Mouse (Mus musculus) heart, adult 2 months (tissue): Measurements from ENCODE around the gene Rpl15. TPM values are rescaled to one million over a fixed set of nuclear protein-coding genes. Genes with fewer than 3 reads are reported as not detected.

Experiments
- DNase-seq, 2 experiments: peaks; one replicate each; pipeline ENCODE4 v3.0.0; 2021
- H3K27ac ChIP-seq: fragments of 200-600 bp; 2 replicates; pipeline ENCODE4 v1.8.1; 2022
- H3K27me3 ChIP-seq: fragments of 200-500 bp; 2 replicates; pipeline ENCODE4 v1.6.1; 2012; ENCODE audit warnings: mild to moderate bottlenecking, low read length, inconsistent platforms, mixed read lengths; ENCODE audit not compliant: control insufficient read depth, insufficient read depth
- H3K36me3 ChIP-seq: fragments of 200-500 bp; 2 replicates; pipeline ENCODE4 v1.6.1; 2012; ENCODE audit warnings: low read length, inconsistent platforms; ENCODE audit not compliant: control insufficient read depth, insufficient read depth
- H3K4me1 ChIP-seq: fragments of 200-500 bp; 2 replicates; pipeline ENCODE4 v1.6.1; 2011; ENCODE audit warnings: low read length; ENCODE audit not compliant: control insufficient read depth, insufficient read depth
- H3K4me3 ChIP-seq: fragments of 200-600 bp; 2 replicates; pipeline ENCODE4 v1.8.1; 2022
- H3K79me2 ChIP-seq: fragments of 200-500 bp; replicated peaks from 2 replicates; pipeline ENCODE4 v1.6.1; 2012; ENCODE audit warnings: mild to moderate bottlenecking, inconsistent platforms, low read length, moderate library complexity, mixed read lengths; ENCODE audit not compliant: control insufficient read depth, insufficient read depth
- H3K9ac ChIP-seq: fragments of 200-500 bp; 2 replicates; pipeline ENCODE4 v1.6.1; 2012; ENCODE audit warnings: low read depth, mild to moderate bottlenecking, control low read depth, inconsistent platforms, low read length, mixed read lengths
- CTCF ChIP-seq: fragments of 200-600 bp; IDR thresholded peaks from 2 replicates; pipeline ENCODE4 v1.8.1; 2022; ENCODE audit warnings: antibody characterized with exemption, mild to moderate bottlenecking, moderate library complexity
- EP300 ChIP-seq: fragments of 200-500 bp; IDR thresholded peaks from 2 replicates; pipeline ENCODE4 v1.6.1; 2011; ENCODE audit warnings: low read depth, low read length, control low read depth; ENCODE audit not compliant: insufficient read depth
- POLR2A ChIP-seq: fragments of 200-500 bp; IDR thresholded peaks from 2 replicates; pipeline ENCODE4 v1.6.1; 2011; ENCODE audit warnings: mild to moderate bottlenecking, low read depth, low read length, control low read depth; ENCODE audit not compliant: insufficient read depth
- WGBS: fragments of 180-500 bp; shearing (Covaris S2); methylation state at CpG from one replicate; pipeline ENCODE4 v1.1.7; 2018; 5-methylcytosine and 5-hydroxymethylcytosine counted together
- intact Hi-C: fragments of 180-260 bp; cut with DNase I; formaldehyde crosslinking; loops from one replicate; pipeline ENCODE4 v1.15.1; 2025
- polyA plus RNA-seq: library from polyadenylated mRNA; depleted of rRNA; stranded (reverse); fragments of >200 nt; gene quantifications from 2 replicates; pipeline ENCODE4 v1.2.3, GENCODE M21; 2012
- total RNA-seq, 2 experiments: library from RNA; stranded (reverse); gene quantifications; 2 replicates each; pipeline ENCODE4 v1.2.3; 2021

The Rpl15 gene
- total and polyA plus RNA-seq, 3 experiments: 160 to 586 (median 499) TPM

DNA sequence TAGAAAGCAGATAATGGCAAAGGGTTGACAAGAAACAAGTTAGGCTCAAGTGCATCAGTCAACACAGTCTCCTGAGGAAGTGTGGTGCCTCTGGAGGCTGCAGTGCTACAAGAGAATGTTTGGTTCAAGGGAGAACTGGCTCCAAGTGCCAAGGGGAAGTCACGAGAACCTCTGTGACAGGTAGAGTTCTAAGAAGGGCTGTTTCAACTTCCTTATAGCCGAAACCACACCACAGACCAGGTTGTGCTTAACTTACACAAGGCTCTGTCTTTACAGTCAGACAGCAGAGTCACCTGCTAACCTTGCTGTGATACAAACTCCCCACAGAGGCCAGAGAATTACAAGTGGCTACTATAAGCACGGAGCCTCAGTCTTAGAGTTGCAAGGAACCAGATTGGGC lies 30.4 kb upstream of the Rpl15 start:
- H3K4me1 ChIP-seq: peaks cover 9% of the 10 kb centered on the region
- intact Hi-C loops: loop anchor here (10.0 kb wide), 1 partner anchor 63 kb away; no protein-coding TSS in a partner anchor
- H3K4me3 ChIP-seq: no peak overlapping the region
- H3K36me3 ChIP-seq: peaks cover 7% of the 10 kb centered on the region; the same call in 1 of the 2 replicates
- no peak for TF ChIP-seq EP300
- TF ChIP-seq CTCF: no peak
- no peak for TF ChIP-seq POLR2A
- H3K27ac ChIP-seq: no peak overlapping the region
- no peak for DNase-seq
- WGBS: 51% methylated on average over 3 of the region's 3 CpGs
- no peaks in the 10 kb centered on the region for H3K27me3 ChIP-seq
- peaks cover 2% of the 10 kb centered on the region; the same call in 1 of the 2 replicates for H3K79me2 ChIP-seq
- no peak overlapping the region for H3K9ac ChIP-seq

DNA sequence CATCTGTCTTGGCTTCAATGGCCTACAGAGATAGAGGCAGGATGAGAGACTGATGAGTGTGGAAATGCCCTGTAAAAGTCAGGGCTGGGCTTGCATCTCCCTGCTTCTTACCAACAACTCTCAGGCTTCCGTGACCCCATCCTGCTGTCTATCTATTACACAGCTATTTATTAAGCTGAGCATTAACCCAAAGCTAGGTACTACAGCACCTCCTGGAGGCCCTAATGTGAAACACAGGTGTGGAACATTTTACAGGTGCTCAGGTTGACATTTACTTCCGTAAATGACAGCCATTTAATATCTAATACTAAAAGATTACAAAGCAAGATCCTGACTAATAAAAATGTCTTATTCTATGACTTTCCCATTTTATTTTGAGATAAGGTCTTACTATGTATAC lies 29.5 kb upstream of the Rpl15 start:
- Histone ChIP-seq H3K27ac (no peak overlapping the region), H3K4me3 (no peak overlapping the region), H3K36me3 (peaks cover 7% of the 10 kb centered on the region; the same call in 1 of the 2 replicates), H3K9ac (no peak overlapping the region), H3K4me1 (peaks cover 9% of the 10 kb centered on the region), H3K79me2 (peaks cover 2% of the 10 kb centered on the region; the same call in 1 of the 2 replicates), H3K27me3 (no peaks in the 10 kb centered on the region)
- TF ChIP-seq EP300: no peak
- TF ChIP-seq CTCF: peak; percentile 47
- 97% methylated on average over 2 of the region's 2 CpGs for WGBS
- DNase-seq: no peak
- intact Hi-C loops: loop anchor here (10.0 kb wide), 1 partner anchor 64 kb away; no protein-coding TSS in a partner anchor

DNA sequence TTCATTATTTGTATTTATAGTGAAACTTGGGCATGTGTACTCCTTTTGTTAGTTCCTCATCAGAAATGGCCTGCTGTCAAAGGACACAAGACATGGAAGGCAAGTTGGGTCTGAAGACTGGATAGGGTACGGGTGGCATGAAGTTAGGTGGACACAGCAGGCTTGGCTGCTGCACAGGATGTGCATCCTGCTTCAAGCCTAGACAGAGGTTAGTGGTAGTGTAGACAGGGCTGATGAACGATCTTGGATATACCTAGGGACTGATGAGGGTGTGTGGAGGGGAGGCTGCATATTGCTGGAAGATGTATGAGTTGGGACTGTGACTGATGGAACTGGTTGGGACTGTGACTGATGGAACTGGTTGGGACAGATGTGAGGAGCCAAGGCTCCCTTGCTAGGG lies 27.7 kb upstream of the Rpl15 start:
- TF ChIP-seq CTCF (no peak), EP300 (no peak), POLR2A (no peak)
- 65% methylated on average over 2 of the region's 2 CpGs for WGBS
- H3K4me3 ChIP-seq: no peak overlapping the region
- no peaks in the 10 kb centered on the region for H3K27me3 ChIP-seq
- intact Hi-C loops: no loop called here
- DNase-seq: no peak
- H3K79me2 ChIP-seq: no peaks in the 10 kb centered on the region; the same call in 1 of the 2 replicates
- peaks cover 7% of the 10 kb centered on the region for H3K4me1 ChIP-seq
- H3K9ac ChIP-seq: no peak overlapping the region
- no peak overlapping the region for H3K27ac ChIP-seq
- peaks cover 3% of the 10 kb centered on the region; the same call in 1 of the 2 replicates for H3K36me3 ChIP-seq

DNA sequence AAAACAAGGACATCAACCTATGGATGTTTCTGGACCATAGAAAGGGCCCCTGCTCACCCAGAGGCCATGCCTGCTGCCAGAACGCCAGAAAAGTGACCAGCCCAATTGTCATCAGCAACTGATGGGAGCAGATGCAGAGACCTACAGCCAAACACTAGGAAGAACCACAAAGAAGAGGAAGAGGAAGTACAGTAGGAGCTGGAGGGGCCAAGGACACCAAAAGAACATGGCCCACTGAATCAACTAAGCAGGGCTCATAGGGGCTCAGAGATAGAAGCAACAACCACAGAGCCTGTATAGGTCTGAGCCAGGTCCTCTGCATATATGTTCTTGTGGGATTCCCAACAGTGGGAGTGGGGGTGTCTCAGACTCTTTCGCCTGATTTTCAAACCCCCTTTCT lies 26.2 kb upstream of the Rpl15 start:
- no peaks in the 10 kb centered on the region for H3K27me3 ChIP-seq
- no peak overlapping the region for H3K4me3 ChIP-seq
- no peak overlapping the region for H3K9ac ChIP-seq
- intact Hi-C loops: no loop called here
- DNase-seq: no peak
- H3K4me1 ChIP-seq: peaks cover 3% of the 10 kb centered on the region
- TF ChIP-seq POLR2A (no peak), EP300 (no peak), CTCF (no peak)
- H3K36me3 ChIP-seq: no peaks in the 10 kb centered on the region; the same call in 1 of the 2 replicates
- H3K79me2 ChIP-seq: no peaks in the 10 kb centered on the region; the same call in none of the 2 replicates
- no peak overlapping the region for H3K27ac ChIP-seq
- WGBS: 82% methylated on average over 2 of the region's 2 CpGs

DNA sequence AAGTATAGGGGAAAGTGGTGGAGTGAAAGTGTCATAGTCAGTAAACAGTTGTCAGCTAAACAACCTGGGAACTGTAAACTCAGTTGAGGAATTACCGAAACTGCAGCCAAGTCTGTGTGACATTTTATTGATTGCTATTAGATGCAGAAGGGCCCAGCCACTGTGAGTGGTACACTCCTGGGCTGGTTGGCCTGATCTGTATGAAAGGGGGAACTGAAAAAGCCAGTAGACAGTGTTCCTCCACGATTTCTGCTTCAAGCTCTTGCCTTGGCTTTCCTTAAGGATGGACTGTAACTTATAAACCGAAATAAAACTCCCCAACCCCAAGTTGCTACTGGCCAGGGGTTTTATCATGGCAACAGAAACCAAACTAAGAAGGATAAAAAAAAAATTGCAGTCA lies 21.4 kb upstream of the Rpl15 start:
- H3K79me2 ChIP-seq: no peaks in the 10 kb centered on the region; the same call in 1 of the 2 replicates
- H3K4me1 ChIP-seq: peaks cover 5% of the 10 kb centered on the region
- TF ChIP-seq CTCF: no peak
- no peak for TF ChIP-seq POLR2A
- no peak for TF ChIP-seq EP300
- WGBS: 83% methylated on average over 3 of the region's 3 CpGs
- no peak overlapping the region for H3K9ac ChIP-seq
- H3K27me3 ChIP-seq: no peaks in the 10 kb centered on the region
- no peak overlapping the region for H3K27ac ChIP-seq
- intact Hi-C loops: loop anchor here (5.0 kb wide), 1 partner anchor 40 kb away; the partner anchor contains the start of gene Ube2e1
- H3K36me3 ChIP-seq: peaks cover 4% of the 10 kb centered on the region
- no peak for DNase-seq
- H3K4me3 ChIP-seq: no peak overlapping the region

DNA sequence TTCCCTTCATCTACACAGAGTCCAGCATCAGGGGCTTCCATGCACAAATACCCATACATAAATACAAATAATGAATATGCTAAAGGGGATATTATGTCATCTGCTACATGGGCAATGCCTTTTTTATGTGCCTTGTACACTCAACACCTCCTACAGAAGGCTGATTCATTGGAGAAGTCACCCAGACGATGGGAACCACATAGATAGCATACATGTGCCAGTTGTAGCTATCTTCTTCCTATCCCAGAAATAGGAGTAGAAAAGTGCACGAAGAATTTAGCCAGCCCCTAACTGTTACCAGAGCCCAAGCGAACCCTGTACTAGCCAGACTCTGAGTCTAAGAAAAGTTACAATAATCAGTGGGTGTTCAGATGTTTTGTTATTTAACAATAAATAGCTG lies 20.9 kb upstream of the Rpl15 start:
- WGBS: 76% methylated on average over 3 of the region's 3 CpGs
- Histone ChIP-seq H3K79me2 (no peaks in the 10 kb centered on the region; the same call in 1 of the 2 replicates), H3K4me1 (peaks cover 8% of the 10 kb centered on the region), H3K9ac (no peak overlapping the region), H3K4me3 (no peak overlapping the region), H3K36me3 (peaks cover 6% of the 10 kb centered on the region), H3K27me3 (no peaks in the 10 kb centered on the region), H3K27ac (no peak overlapping the region)
- TF ChIP-seq EP300 (no peak), CTCF (no peak), POLR2A (no peak)
- intact Hi-C loops: loop anchor here (5.0 kb wide), 1 partner anchor 40 kb away; the partner anchor contains the start of gene Ube2e1
- no peak for DNase-seq
